Mouse (Mus musculus) erythroblast, embryonic 14.5 days (primary cell): Measurements from ENCODE around the gene Slc11a1. TPM values are rescaled to one million over a fixed set of nuclear protein-coding genes. Genes with fewer than 3 reads are reported as not detected.
"Not testable (repeated sequence)": the region's sequence is repeated elsewhere in the genome, so short reads cannot be mapped to it uniquely, and the experiment has no call there.

Experiments used
- H3K27me3 ChIP-seq: 2 replicates; pipeline ENCODE4 v1.6.1; 2012; ENCODE audit warnings: inconsistent platforms; ENCODE audit not compliant: control insufficient read depth
- H3K36me3 ChIP-seq: 2 replicates; pipeline ENCODE4 v1.6.1; 2012; ENCODE audit warnings: mild to moderate bottlenecking, inconsistent platforms; ENCODE audit not compliant: control insufficient read depth
- H3K4me1 ChIP-seq: 2 replicates; pipeline ENCODE4 v1.6.1; 2012; ENCODE audit warnings: inconsistent platforms; ENCODE audit not compliant: control insufficient read depth
- H3K4me3 ChIP-seq: replicated peaks from 2 replicates; pipeline ENCODE3; 2012; ENCODE audit warnings: moderate library complexity, mild to moderate bottlenecking, inconsistent platforms
- H3K9me3 ChIP-seq: 2 replicates; pipeline ENCODE4 v1.6.1; 2012; ENCODE audit warnings: low read length, inconsistent platforms, mixed read lengths; ENCODE audit not compliant: control insufficient read depth
- GATA1 ChIP-seq: IDR thresholded peaks from 2 replicates; pipeline ENCODE4 v1.6.1; 2012; ENCODE audit warnings: low read length, inconsistent platforms, mixed read lengths
- TAL1 ChIP-seq: IDR thresholded peaks from 3 replicates; pipeline ENCODE4 v1.6.1; 2012; ENCODE audit warnings: low read length, inconsistent platforms, mixed read lengths
- polyA plus RNA-seq: library from polyadenylated mRNA; stranded (reverse); fragments of >175 nt; gene quantifications from 2 replicates; pipeline ENCODE4 v1.2.3, GENCODE M21; 2012

The Slc11a1 gene
- polyA plus RNA-seq, 1 experiment = 0.93 TPM

DNA sequence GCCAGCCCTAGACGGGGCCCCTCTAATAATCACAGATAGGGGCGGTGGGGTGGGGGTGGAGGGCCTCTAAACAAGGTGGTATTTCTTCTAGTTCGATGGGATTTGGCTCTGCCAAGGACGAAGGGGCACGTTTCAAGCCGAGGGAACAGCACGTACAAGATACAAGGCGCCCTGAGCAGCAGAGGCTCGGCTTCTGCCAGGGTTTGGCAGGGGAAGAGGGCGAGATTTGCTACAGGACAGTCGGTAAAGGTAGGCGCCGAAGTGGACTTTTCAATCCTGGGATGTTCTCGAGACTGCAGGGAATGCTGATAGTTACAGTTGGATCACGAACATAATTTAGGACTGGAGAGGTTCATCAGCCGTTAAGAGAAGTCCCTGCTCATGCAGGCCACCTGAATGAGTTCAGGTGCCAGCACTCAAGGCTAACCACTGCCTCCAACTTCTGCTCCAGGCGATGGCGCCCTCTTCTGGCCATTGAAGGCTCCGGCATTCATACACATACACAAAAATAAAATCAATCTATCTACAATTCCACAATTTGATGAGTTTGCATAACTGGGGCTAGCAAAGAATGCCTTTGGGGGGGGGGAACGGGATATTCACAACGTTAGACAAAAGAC lies 15.4 kb downstream of the Slc11a1 start:
- Histone ChIP-seq H3K4me3 (peak overlapping the region; percentile 95), H3K27me3 (no peaks in the 10 kb centered on the region), H3K9me3 (no peaks in the 10 kb centered on the region), H3K36me3 (peaks cover 30% of the 10 kb centered on the region), H3K4me1 (peaks cover 81% of the 10 kb centered on the region)
- TF ChIP-seq TAL1 = no peak
- no peak for TF ChIP-seq GATA1

DNA sequence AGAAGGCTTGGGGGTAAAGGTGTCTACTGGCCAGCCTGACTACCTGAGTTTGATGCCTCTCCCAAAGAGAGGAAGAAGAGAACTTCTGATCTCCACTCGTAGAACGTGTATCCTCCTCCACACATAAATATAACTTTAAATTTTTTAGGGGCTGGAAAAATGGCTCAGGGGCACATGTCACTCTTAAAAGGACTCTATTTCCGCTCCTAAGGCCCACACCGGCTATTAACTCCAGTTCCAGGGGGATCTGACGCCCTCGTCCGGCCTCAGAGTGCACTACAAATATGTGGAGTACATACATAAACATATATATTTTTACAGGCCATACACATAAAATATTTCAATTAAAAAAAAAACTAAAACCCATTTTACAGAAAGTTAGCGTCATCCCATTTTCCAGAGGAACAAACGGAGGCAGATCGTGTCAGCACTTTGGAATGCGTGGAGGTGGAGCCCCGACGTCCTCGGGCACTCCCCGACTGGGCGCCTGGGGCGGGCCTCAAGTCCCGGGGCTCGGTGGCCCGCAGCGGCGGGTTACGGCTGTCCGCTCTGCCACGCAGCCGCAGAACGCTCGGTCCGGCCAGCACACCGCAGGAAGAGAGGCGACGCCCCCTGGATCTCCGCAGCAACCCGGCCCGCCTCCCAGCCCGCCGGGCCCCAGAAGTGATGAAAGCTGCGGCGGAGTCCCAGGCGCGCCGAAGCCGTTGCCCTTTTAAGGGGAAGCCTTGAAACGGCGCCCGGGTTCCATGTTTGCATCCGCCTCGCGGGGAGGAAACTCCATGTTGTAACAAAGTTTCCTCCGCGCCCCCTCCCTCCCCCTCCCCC lies 16.1 kb downstream of the Slc11a1 start, which contains the start of gene Ctdsp1:
TSS of gene Ctdsp1 (plus strand) at position 586 of the 825 bp plus-strand sequence.
- TF ChIP-seq GATA1 = no peak
- no peak for TF ChIP-seq TAL1
- Histone ChIP-seq H3K4me3 (peak within 1 kb of the TSS; percentile 95), H3K36me3 (peaks cover 36% of the 10 kb centered on the region), H3K9me3 (no peaks in the 10 kb centered on the region), H3K4me1 (peaks cover 84% of the 10 kb centered on the region), H3K27me3 (no peaks in the 10 kb centered on the region)

DNA sequence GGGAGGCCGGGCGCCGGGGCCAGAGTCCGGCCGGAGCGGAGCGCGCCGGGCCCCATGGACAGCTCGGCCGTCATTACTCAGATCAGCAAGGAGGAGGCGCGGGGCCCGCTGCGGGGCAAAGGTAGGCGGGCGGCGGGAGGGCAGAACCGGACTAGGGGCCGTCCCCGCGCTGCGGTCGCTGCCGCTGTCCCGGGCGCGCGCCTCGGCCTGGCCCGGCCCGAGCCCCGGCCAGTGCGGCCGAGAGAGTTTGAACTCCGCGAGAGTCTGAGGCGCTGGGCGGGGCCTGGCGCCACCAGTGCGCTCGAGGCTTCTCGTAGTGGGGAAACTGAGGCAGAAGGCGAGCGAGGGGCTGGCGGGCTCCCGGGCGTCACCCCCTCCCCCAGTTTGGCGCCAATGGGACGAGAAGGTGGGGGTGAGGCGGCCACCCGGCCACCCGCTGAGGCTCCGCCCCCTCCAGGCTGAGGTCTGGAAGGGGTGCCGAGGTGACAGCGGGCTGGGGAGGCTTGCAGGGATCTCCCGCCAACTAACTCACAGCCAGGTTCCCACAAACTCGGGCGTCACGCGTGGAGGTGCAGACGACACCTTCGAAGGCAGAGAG lies 16.9 kb downstream of the Slc11a1 start:
- Histone ChIP-seq H3K4me1 (peaks cover 83% of the 10 kb centered on the region), H3K36me3 (peaks cover 38% of the 10 kb centered on the region), H3K9me3 (no peaks in the 10 kb centered on the region), H3K27me3 (no peaks in the 10 kb centered on the region), H3K4me3 (peak overlapping the region; percentile 95)
- TF ChIP-seq GATA1 (no peak), TAL1 (no peak)

GRCm38 (mm10) chr1:74392446-74392994 lies 17.5 kb downstream of the Slc11a1 start:
- Histone ChIP-seq H3K4me1 (peaks cover 83% of the 10 kb centered on the region), H3K36me3 (peaks cover 38% of the 10 kb centered on the region), H3K4me3 (peak overlapping the region; percentile 95), H3K9me3 (no peaks in the 10 kb centered on the region), H3K27me3 (no peaks in the 10 kb centered on the region)
- TF ChIP-seq TAL1 = no peak

DNA sequence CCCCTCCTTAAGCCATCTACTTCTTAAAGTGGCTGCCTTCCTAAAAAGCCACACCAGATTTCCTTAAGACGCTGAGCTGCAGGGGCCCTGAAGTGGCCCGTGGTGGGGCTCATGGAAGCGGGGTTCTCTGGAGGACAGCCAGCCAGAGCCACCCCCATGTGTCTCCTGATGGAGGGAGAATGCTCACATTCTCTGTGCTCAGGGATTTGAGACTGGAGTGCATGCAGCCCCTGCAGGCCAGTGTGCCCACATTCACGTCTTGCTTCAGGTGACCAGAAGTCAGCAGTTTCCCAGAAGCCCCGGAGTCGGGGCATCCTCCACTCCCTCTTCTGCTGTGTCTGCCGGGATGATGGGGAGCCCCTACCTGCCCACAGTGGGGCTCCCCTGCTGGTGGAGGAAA lies 18.0 kb downstream of the Slc11a1 start:
- H3K4me3 ChIP-seq = peak overlapping the region; percentile 95
- peaks cover 38% of the 10 kb centered on the region for H3K36me3 ChIP-seq
- peaks cover under 1% of the 10 kb centered on the region; the same call in 1 of the 2 replicates for H3K9me3 ChIP-seq
- no peaks in the 10 kb centered on the region for H3K27me3 ChIP-seq
- no peak for TF ChIP-seq TAL1
- peaks cover 83% of the 10 kb centered on the region for H3K4me1 ChIP-seq

DNA sequence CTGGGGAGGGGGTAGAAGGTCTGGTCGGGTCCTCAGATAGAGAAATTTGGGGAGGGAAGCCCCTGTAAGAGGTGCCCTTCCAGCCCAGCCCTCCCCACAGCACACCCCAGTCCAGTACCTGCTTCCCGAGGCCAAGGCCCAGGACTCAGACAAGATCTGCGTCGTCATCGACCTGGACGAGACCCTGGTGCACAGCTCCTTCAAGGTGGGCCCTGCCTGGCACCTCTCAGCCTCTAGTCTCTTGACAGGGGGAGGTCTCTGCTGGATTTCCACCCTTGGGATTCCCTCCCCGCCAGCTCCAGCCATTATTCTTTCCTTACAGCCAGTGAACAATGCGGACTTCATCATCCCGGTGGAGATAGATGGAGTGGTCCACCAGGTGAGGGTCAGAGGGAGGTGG lies 18.7 kb downstream of the Slc11a1 start:
- Histone ChIP-seq H3K9me3 (peaks cover 2% of the 10 kb centered on the region; the same call in 1 of the 2 replicates), H3K27me3 (no peaks in the 10 kb centered on the region), H3K36me3 (peaks cover 38% of the 10 kb centered on the region), H3K4me1 (peaks cover 83% of the 10 kb centered on the region), H3K4me3 (peak overlapping the region; percentile 95)
- TF ChIP-seq TAL1 (no peak), GATA1 (no peak)

GRCm38 (mm10) chr1:74394311-74394710 lies 19.3 kb downstream of the Slc11a1 start:
- peaks cover 2% of the 10 kb centered on the region; the same call in 1 of the 2 replicates for H3K9me3 ChIP-seq
- no peak overlapping the region for H3K4me3 ChIP-seq
- TF ChIP-seq GATA1 = no peak
- no peak for TF ChIP-seq TAL1
- peaks cover 38% of the 10 kb centered on the region for H3K36me3 ChIP-seq
- peaks cover 82% of the 10 kb centered on the region for H3K4me1 ChIP-seq
- H3K27me3 ChIP-seq = no peaks in the 10 kb centered on the region

GRCm38 (mm10) chr1:74394858-74395257 lies 19.9 kb downstream of the Slc11a1 start:
- H3K36me3 ChIP-seq = peaks cover 38% of the 10 kb centered on the region
- no peak overlapping the region for H3K4me3 ChIP-seq
- H3K4me1 ChIP-seq = peaks cover 77% of the 10 kb centered on the region
- H3K27me3 ChIP-seq = no peaks in the 10 kb centered on the region
- peaks cover 2% of the 10 kb centered on the region; the same call in 1 of the 2 replicates for H3K9me3 ChIP-seq
- TF ChIP-seq GATA1 (no peak), TAL1 (no peak)

GRCm38 (mm10) chr1:74395290-74395689 lies 20.3 kb downstream of the Slc11a1 start:
- Histone ChIP-seq H3K9me3 (peaks cover 2% of the 10 kb centered on the region; the same call in 1 of the 2 replicates), H3K4me3 (no peak overlapping the region), H3K4me1 (peaks cover 73% of the 10 kb centered on the region), H3K27me3 (no peaks in the 10 kb centered on the region), H3K36me3 (peaks cover 38% of the 10 kb centered on the region)
- TF ChIP-seq TAL1 = no peak
- TF ChIP-seq GATA1 = no peak

DNA sequence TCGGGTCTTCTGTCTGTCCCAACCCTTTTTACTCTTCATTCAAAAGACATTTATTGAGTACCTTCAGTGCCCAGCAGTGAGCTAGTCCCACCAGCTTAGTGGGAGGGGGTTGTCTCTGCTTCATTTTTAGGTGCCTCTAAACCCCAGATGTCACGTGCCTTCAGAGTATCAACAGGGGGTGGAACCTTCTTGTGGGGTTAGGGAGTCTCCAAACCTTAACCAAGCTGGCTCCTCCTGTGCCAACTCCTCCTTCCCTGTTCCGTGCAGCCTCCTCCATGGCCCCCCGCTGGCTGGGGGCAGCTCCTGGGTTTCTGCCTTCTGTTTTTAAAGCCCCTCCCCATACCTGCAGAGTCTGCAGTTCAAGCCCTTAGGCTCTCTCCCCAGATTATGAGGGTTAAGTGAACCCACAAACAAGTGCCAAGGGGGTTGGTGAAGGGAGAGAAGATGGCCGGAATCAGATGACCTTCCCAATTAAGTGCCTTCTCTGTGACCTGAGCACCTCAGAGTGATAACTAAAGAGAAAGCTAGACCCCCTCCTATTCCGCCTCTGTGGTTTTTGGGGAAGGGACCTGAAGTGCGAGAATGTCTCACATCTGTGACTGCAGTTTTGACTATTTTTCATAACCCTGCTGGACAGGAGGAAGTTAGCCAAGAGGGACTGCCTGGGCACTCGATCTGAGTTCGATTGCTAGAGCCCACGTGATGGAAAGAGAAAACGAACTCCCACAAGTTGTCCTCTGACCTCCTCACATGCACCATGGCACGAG lies 21.6 kb downstream of the Slc11a1 start:
- Histone ChIP-seq H3K4me1 (peaks cover 79% of the 10 kb centered on the region), H3K36me3 (peaks cover 38% of the 10 kb centered on the region), H3K4me3 (peak overlapping the region; percentile 68)
- H3K27me3 ChIP-seq, H3K9me3 ChIP-seq: not testable (repeated sequence)
